Mouse (Mus musculus): Measurements from ENCODE around the gene Cda. TPM values are rescaled to one million over a fixed set of nuclear protein-coding genes. Genes with fewer than 3 reads are reported as not detected.
A peak's percentile ranks its signal among the peaks of the same experiment; 100 is the strongest.
"Not testable (repeated sequence)": the region's sequence is repeated elsewhere in the genome, so short reads cannot be mapped to it uniquely, and the experiment has no call there.

Cda gene
- total RNA-seq, 2 experiments from 2014 or later: 0.62 TPM; not detected in 1

DNA sequence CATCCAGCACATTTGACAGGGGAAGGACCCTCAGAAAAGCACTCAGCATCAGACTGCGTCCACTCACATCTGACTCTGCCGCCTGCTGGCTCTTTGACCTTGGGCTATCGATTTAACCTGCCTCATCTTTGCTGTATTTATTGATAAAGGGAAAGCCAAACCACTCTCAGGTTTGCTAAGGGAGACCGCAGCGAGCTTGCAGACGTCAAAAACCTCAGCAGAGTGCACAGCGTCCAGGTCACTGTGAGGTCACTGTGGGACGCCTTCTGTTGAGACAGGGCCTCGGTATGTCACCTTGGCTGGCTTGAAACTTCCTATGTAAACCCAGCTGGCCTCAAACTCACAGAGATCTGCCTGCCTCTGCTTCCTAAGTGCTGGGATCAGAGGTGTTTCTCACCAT, 30.5 kb downstream of the Cda start:
- DNase-seq: no peak
- intact Hi-C loops (cut with DNase I): no loop called here

GRCm38 (mm10) chr4:138336876-138337275, 30.9 kb downstream of the Cda start:
- intact Hi-C loops (cut with DNase I): no loop called here
- DNase-seq: no peak

DNA sequence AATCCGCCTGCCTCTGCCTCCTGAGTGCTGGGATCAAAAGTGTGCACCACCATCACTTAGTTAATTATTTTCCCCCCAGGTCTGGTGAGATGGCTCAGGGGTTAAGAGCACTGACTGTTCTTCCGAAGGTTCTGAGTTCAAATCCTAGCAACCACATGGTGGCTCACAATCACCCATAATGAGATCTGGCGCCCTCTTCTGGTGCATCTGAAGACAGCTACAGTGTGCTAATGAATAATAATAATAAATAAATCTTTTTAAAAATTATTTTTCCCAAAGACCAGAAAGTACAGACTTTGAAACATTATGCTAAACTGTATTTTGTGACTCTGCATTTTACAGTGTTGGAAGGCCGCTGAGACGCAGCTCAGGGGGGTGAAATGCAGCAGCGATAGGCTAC, 32.1 kb downstream of the Cda start:
- intact Hi-C loops (cut with DNase I): no loop called here
- no peak for DNase-seq

GRCm38 (mm10) chr4:138335036-138335435, 32.8 kb downstream of the Cda start:
- intact Hi-C loops (cut with DNase I): no loop called here
- DNase-seq: no peak

DNA sequence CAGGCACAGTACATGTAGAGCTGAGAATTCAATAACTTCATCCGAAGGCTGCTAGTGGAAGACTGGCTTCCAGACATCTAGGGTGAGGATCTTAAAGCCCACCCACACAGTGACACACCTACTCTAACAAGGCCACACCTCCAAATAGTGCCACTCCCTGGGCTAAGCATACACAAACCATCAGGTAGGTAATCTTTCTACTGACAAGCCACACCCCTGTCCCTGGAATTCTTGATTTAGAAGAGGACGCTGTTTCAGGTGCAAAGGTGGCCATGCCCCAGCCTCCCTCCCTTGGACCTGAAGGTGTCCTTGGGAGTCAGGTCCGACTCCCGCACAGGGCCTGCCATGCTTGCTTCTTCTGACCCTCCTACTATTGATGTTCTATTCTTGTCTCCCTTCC, 34.7 kb downstream of the Cda start:
- no peak for DNase-seq
- intact Hi-C loops (cut with DNase I): no loop called here

GRCm38 (mm10) chr4:138331647-138332046, 36.1 kb downstream of the Cda start:
- intact Hi-C loops (cut with DNase I): no loop called here
- peak in 1 of 2 experiments; percentile 47 for DNase-seq

GRCm38 (mm10) chr4:138330264-138330671, 37.5 kb downstream of the Cda start:
- no peak for DNase-seq
- intact Hi-C loops (cut with DNase I): no loop called here

DNA sequence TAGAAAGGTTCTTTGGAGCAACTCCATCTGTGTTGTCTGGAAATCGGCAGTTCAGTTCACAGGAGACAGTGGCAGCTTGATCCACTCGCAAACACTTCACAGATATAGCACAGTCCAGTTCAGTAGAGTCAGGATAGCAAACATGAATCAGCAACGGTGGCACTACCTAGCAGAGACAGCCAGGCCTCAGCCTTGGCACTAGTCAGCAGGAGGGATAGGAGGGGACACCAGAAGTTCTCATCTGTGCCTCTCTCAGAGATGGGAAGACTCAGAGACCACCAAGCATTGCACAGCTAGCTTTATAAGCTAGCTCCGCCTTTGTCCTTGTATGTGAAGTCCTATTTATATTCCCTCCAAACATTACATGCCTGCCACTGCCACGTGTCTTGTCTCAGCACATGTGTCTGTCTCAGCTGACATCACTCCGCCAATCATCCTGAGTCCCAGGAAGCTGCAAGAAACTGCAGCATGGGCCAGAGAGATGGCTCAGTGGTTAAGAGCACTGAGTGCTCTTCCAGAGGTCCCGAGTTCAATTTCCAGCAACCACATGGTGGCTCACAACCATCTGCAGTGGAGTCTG, 39.8 kb downstream of the Cda start:
- intact Hi-C loops (cut with DNase I): loop anchor here (2.0 kb wide), 2 partner anchors 45 to 51 kb away; no protein-coding TSS in a partner anchor
- DNase-seq: no peak

- not testable (repeated sequence) for DNase-seq
- intact Hi-C loops (cut with DNase I): loop anchor here (2.0 kb wide), 1 partner anchor 52 kb away; no protein-coding TSS in a partner anchor
Observed at GRCm38 (mm10) chr4:138327155-138327554, 40.6 kb downstream of the Cda start.

DNA sequence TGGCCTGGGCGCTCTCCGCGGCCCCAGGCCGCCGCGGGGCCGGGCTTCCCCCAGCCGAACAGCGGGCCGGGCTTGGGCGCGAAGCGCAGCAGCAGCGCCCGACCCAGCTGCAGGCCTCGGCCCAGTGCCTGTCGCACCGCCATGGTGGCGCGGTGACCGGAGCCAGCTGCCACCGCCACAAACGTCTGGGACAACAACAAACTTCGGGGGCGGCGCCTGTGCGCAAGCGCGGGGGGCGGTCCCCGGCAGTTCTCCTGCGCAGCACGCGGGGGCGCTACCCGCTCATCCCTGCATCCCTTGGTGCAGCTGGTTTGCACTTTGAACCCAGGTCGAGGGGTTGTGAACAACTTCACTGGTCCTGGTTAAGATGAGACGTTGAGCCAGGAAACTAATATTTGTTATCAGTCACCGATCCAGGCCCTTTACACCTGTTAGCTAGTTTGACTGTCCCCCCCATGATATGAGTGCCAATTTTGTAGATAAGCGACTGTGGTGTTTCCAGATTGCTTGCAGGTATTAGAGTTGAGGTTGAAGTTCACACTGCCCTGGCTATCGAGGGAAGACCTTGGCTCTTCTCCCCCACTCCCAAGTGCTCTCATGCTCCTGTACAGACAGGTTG, 41.6 kb downstream of the Cda start, which contains the start of gene Pink1:
Gene Pink1, minus strand, starts transcription at position 231 of the 619 bp plus-strand sequence.
- intact Hi-C loops (cut with DNase I): loop anchor here (2.0 kb wide), 1 partner anchor 53 kb away; no protein-coding TSS in a partner anchor
- peak; percentile 87 to 95 for DNase-seq

GRCm38 (mm10) chr4:138325466-138326076, 42.2 kb downstream of the Cda start:
- peak; percentile 98 for DNase-seq
- intact Hi-C loops (cut with DNase I): loop anchor here (2.0 kb wide), 1 partner anchor 53 kb away; no protein-coding TSS in a partner anchor

- intact Hi-C loops (cut with DNase I): no loop called here
Observed at GRCm38 (mm10) chr4:138324451-138324850, 43.3 kb downstream of the Cda start.

DNA sequence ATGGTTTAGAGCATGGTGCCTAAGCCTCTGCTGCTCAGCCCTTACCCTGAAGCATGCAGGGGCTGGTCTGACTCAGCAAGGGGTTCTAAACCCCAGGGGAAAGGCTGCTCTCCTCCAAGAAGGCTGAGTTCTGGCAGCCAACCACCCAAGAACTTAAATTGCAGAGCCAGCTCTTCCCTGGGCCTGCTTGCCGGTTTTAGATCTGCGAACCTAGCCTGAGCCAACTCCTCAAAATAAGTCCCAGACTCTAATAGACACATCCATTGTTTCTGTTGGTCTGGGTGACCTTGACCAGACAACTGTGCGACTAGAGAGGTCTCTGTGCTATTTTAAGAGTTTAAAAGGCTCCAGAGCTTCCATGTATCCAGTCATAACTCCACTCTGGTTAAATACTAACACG, 44.0 kb downstream of the Cda start:
- intact Hi-C loops (cut with DNase I): no loop called here

More at GRCm38 (mm10) chr4:138324451-138324850, 43.3 kb downstream of the Cda start:
- DNase-seq: no peak

DNA sequence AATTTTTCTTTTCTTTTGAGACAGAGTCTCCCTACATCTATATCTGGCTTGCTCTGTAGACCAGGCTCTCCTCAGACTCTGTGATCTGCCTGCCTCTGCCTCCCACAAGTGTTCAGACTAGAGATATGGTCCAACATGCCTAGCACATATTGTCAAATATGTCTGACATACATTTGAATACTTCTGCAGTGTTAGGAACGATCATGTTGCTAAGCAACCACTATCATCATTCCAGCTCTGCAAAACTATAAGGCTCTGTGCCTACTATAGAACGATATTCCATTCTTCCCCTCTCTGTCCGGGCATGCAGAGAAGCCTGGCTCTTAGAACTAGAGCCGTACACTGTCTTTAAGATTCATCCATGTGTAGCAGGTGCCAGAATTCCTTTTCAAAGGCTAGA, 45.1 kb downstream of the Cda start:
- intact Hi-C loops (cut with DNase I): no loop called here

More for the DNA sequence above, 44.0 kb downstream of the Cda start:
- DNase-seq: no peak

GRCm38 (mm10) chr4:138321488-138321887, 46.3 kb downstream of the Cda start:
- DNase-seq: no peak
- intact Hi-C loops (cut with DNase I): no loop called here

More for the DNA sequence above, 45.1 kb downstream of the Cda start:
- no peak for DNase-seq

- DNase-seq: no peak
- intact Hi-C loops (cut with DNase I): no loop called here
Observed at GRCm38 (mm10) chr4:138320711-138321110, 47.1 kb downstream of the Cda start.

DNA sequence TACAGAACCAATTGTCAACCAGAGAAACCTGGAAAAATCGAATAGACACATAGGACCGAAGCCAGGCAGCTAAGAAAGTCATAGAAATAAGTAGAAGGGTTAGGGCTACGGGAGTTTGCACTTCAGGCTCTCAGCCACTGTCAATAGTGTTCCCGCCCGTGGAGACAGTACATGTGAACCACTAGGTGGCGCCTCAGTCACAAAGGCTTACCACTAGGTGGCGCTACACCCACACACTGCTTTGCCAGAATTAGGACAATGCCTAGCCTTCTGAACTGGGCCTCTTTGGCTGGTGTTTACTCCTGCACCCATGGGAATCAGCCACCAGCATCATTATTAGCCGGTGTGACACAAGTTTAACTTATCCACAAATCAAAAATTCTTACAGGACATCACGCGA, 48.3 kb downstream of the Cda start:
- DNase-seq: peak; percentile 68 to 86
- intact Hi-C loops (cut with DNase I): loop anchor here (5.0 kb wide), 2 partner anchors 63 to 108 kb away; no protein-coding TSS in a partner anchor

GRCm38 (mm10) chr4:138318509-138319266, 49.1 kb downstream of the Cda start:
- DNase-seq: no peak
- intact Hi-C loops (cut with DNase I): loop anchor here (5.0 kb wide), 2 partner anchors 64 to 109 kb away; no protein-coding TSS in a partner anchor

GRCm38 (mm10) chr4:138316369-138316768, 51.4 kb downstream of the Cda start:
- intact Hi-C loops (cut with DNase I): loop anchor here (5.0 kb wide), 2 partner anchors 66 to 111 kb away; no protein-coding TSS in a partner anchor

GRCm38 (mm10) chr4:138315781-138316180, 52.0 kb downstream of the Cda start:
- DNase-seq: no peak
- intact Hi-C loops (cut with DNase I): loop anchor here (5.0 kb wide), 2 partner anchors 67 to 112 kb away; no protein-coding TSS in a partner anchor

More at GRCm38 (mm10) chr4:138316369-138316768, 51.4 kb downstream of the Cda start:
- no peak for DNase-seq

All from gastrocnemius, postnatal 36 days (tissue).